Mouse (Mus musculus) heart, embryonic 14.5 days (tissue): ENCODE data around the gene Ckap5. TPM values are rescaled to one million over a fixed set of nuclear protein-coding genes. Genes with fewer than 3 reads are reported as not detected.
A peak's percentile ranks its signal among the peaks of the same experiment; 100 is the strongest.

Experiments used
- ATAC-seq: fragments of 200-750 bp; cut with Nextera tagmentation; 2 replicates; pipeline ENCODE4 v1.8.0; 2017; ENCODE audit warnings: low read depth, moderate TSS enrichment; ENCODE audit not compliant: insufficient number of reproducible peaks, insufficient read depth, low FRiP score
- H3K27ac ChIP-seq, 2 experiments: fragments of 200-500 bp in 1 of 2; fragments of 300-500 bp in 1 of 2; sonication (generic) in 1 of 2; replicated peaks in 1 of 2; 2 replicates each; pipeline ENCODE4 v1.5.1; 2012 to 2014; ENCODE audit warnings: low read depth in 2 of 2, low read length in 2 of 2, control low read depth in 1 of 2, mild to moderate bottlenecking in 1 of 2, mixed read lengths in 1 of 2; ENCODE audit not compliant: control insufficient read depth in 1 of 2, insufficient read depth in 1 of 2
- H3K27me3 ChIP-seq: fragments of 300-500 bp; sonication (generic); 2 replicates; pipeline ENCODE4 v1.6.1; 2014; ENCODE audit warnings: mild to moderate bottlenecking, low read length, control low read depth; ENCODE audit not compliant: control insufficient read depth, insufficient read depth
- H3K36me3 ChIP-seq: fragments of 300-500 bp; sonication (generic); 2 replicates; pipeline ENCODE4 v1.6.1; 2014; ENCODE audit warnings: mild to moderate bottlenecking, control low read depth, low read length, mixed read lengths; ENCODE audit not compliant: control insufficient read depth, insufficient read depth
- H3K4me1 ChIP-seq, 2 experiments: fragments of 200-500 bp in 1 of 2; fragments of 300-500 bp in 1 of 2; sonication (generic) in 1 of 2; 2 replicates each; pipeline ENCODE4 v1.6.1; 2012 to 2014; ENCODE audit warnings: low read length in 2 of 2, control low read depth in 1 of 2, mixed read lengths in 1 of 2; ENCODE audit not compliant: control insufficient read depth in 2 of 2, insufficient read depth in 2 of 2
- H3K4me2 ChIP-seq: fragments of 300-500 bp; sonication (generic); 2 replicates; pipeline ENCODE4 v1.6.1; 2014; ENCODE audit warnings: mild to moderate bottlenecking, low read length
- H3K4me3 ChIP-seq, 2 experiments: fragments of 200-500 bp in 1 of 2; fragments of 300-500 bp in 1 of 2; sonication (generic) in 1 of 2; 2 replicates each; pipeline ENCODE4 v1.5.1; 2012 to 2014; ENCODE audit warnings: low read length in 2 of 2, mild to moderate bottlenecking in 2 of 2, control low read depth in 1 of 2, low read depth in 1 of 2, moderate library complexity in 1 of 2; ENCODE audit not compliant: control insufficient read depth in 1 of 2, insufficient read depth in 1 of 2
- H3K9ac ChIP-seq: fragments of 300-500 bp; sonication (generic); 2 replicates; pipeline ENCODE4 v1.6.1; 2014; ENCODE audit warnings: mild to moderate bottlenecking, low read length
- H3K9me3 ChIP-seq: fragments of 300-500 bp; sonication (generic); 2 replicates; pipeline ENCODE4 v1.6.1; 2016; ENCODE audit warnings: low read length, control low read depth; ENCODE audit not compliant: control insufficient read depth
- WGBS: fragments of 180-500 bp; shearing (Covaris S2); extraction: QIAGEN DNeasy Blood & Tissue Kit; methylation state at CpG from one replicate; pipeline ENCODE4 v1.1.7; 2014; 5-methylcytosine and 5-hydroxymethylcytosine counted together
- polyA plus RNA-seq: library from polyadenylated mRNA; unstranded; fragments of >200 nt; fragmentation: Nextera tagmentation; extraction: Ambion mirVana; gene quantifications from 2 replicates; pipeline ENCODE4 v1.2.1, GENCODE M21; 2014

Gene Ckap5
- polyA plus RNA-seq, 1 experiment from 2014 or later: 68.2 TPM

GRCm38 (mm10) chr2:91492071-91492635, 34.4 kb upstream of the Ckap5 start:
- no peak for ATAC-seq
- Histone ChIP-seq H3K27ac (no peak overlapping the region), H3K36me3 (peaks cover 90% of the 10 kb centered on the region), H3K4me3 (no peak overlapping the region), H3K4me1 (no peaks in the 10 kb centered on the region), H3K27me3 (no peaks in the 10 kb centered on the region), H3K9ac (no peak overlapping the region), H3K4me2 (no peak overlapping the region), H3K9me3 (no peaks in the 10 kb centered on the region)
- 93% methylated on average over 12 of the region's 12 CpGs for WGBS

GRCm38 (mm10) chr2:91493981-91494380, 32.6 kb upstream of the Ckap5 start:
- H3K9me3 ChIP-seq: no peaks in the 10 kb centered on the region
- H3K36me3 ChIP-seq: peaks cover 89% of the 10 kb centered on the region
- no peaks in the 10 kb centered on the region for H3K4me1 ChIP-seq
- H3K9ac ChIP-seq: no peak overlapping the region
- no peak overlapping the region for H3K27ac ChIP-seq
- 95% methylated on average over 9 of the region's 9 CpGs for whole genome bisulfite sequencing
- H3K4me3 ChIP-seq: no peak overlapping the region
- no peak overlapping the region for H3K4me2 ChIP-seq
- no peak for ATAC-seq
- no peaks in the 10 kb centered on the region for H3K27me3 ChIP-seq

GRCm38 (mm10) chr2:91498093-91498719, 28.4 kb upstream of the Ckap5 start:
- Histone ChIP-seq H3K27me3 (no peaks in the 10 kb centered on the region), H3K27ac (no peak overlapping the region), H3K4me2 (no peak overlapping the region), H3K36me3 (peaks cover 88% of the 10 kb centered on the region), H3K9me3 (no peaks in the 10 kb centered on the region), H3K4me3 (no peak overlapping the region), H3K4me1 (no peaks in the 10 kb centered on the region), H3K9ac (no peak overlapping the region)
- no peak for ATAC-seq
- WGBS: 83% methylated on average over 8 of the region's 8 CpGs

- Histone ChIP-seq H3K27me3 (no peaks in the 10 kb centered on the region), H3K36me3 (peaks cover 70% of the 10 kb centered on the region), H3K4me2 (no peak overlapping the region), H3K9ac (no peak overlapping the region), H3K9me3 (no peaks in the 10 kb centered on the region), H3K4me3 (no peak overlapping the region), H3K27ac (no peak overlapping the region), H3K4me1 (no peaks in the 10 kb centered on the region)
- ATAC-seq: no peak
- WGBS: 89% methylated on average over 8 of the region's 8 CpGs
Measured at GRCm38 (mm10) chr2:91508076-91508475, 18.5 kb upstream of the Ckap5 start.

- no peak for ATAC-seq
- peaks cover 17% of the 10 kb centered on the region for H3K36me3 ChIP-seq
- no peaks in the 10 kb centered on the region for H3K9me3 ChIP-seq
- 28% methylated on average over 2 of the region's 2 CpGs for WGBS
- H3K4me3 ChIP-seq: no peak overlapping the region
- H3K4me2 ChIP-seq: no peak overlapping the region
- no peaks in the 10 kb centered on the region for H3K27me3 ChIP-seq
- H3K27ac ChIP-seq: 0 out of 4 replicates have a peak overlapping the region, but pooled peaks of 1 of the 2 experiments have one; percentile 28
- peaks cover 0 to 6% of the 10 kb centered on the region in 2 experiments; a peak in 1 of 4 replicates for H3K4me1 ChIP-seq
- H3K9ac ChIP-seq: no peak overlapping the region
Measured at GRCm38 (mm10) chr2:91517186-91517585, 9.4 kb upstream of the Ckap5 start.

DNA sequence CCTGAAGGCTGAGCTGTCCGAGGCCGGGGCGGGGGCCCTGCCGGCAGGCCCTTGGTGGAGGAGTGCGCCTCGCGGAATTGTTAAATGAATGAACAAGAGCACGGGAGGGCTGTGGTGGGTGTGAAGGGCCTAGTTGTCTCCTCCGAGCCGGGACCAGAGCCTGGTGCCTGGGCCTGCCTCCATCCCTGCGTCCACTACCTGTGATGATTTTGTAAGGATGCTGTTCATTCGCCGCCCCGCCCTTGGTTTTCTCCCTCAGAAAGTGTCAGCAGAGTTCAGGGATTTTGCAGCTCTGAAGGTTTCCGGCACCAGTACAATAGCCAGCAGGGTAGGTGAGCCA, 555 bp downstream of the Ckap5 start:
- Histone ChIP-seq H3K4me2 (peak overlapping the region; percentile 81), H3K9ac (peak overlapping the region; percentile 96), H3K36me3 (peaks cover 4% of the 10 kb centered on the region; the same call in 1 of the 2 replicates), H3K27ac (peak overlapping the region; percentile 75 to 80), H3K4me1 (peaks cover 0 to 19% of the 10 kb centered on the region in 2 experiments; a peak in 2 of 4 replicates), H3K9me3 (peaks cover 4% of the 10 kb centered on the region; the same call in 1 of the 2 replicates), H3K4me3 (peak overlapping the region; percentile 96 to 99), H3K27me3 (no peaks in the 10 kb centered on the region)
- ATAC-seq: peak; percentile 63; the same call in 1 of the 2 replicates
- WGBS: 0% methylated on average over 15 of the region's 15 CpGs

GRCm38 (mm10) chr2:91537588-91538205, 11.1 kb downstream of the Ckap5 start:
- no peaks in the 10 kb centered on the region for H3K9me3 ChIP-seq
- H3K4me3 ChIP-seq: peak overlapping the region; percentile 50 to 55
- ATAC-seq: peak; percentile 99
- peak overlapping the region; percentile 71 to 78 for H3K27ac ChIP-seq
- peak overlapping the region; percentile 74 for H3K4me2 ChIP-seq
- under 1% methylated on average over 17 of the region's 17 CpGs for WGBS
- 0 out of 2 replicates have a peak, but pooled peaks cover 4% of the 10 kb centered on the region for H3K36me3 ChIP-seq
- H3K27me3 ChIP-seq: no peaks in the 10 kb centered on the region
- H3K4me1 ChIP-seq: peaks cover 0 to 12% of the 10 kb centered on the region in 2 experiments; a peak in 2 of 4 replicates
- H3K9ac ChIP-seq: peak overlapping the region; percentile 71
